Mouse (Mus musculus) intestine, embryonic 16.5 days (tissue): ENCODE data around the gene Heca. TPM values are rescaled to one million over a fixed set of nuclear protein-coding genes. Genes with fewer than 3 reads are reported as not detected.

ENCODE experiments used
- ATAC-seq: fragments of 200-750 bp; cut with Nextera tagmentation; 2 replicates; pipeline ENCODE4 v1.8.0; 2017; ENCODE audit warnings: moderate TSS enrichment, moderate library complexity
- H3K27ac ChIP-seq: fragments of 300-500 bp; sonication (generic); 2 replicates; pipeline ENCODE4 v1.5.1; 2014; ENCODE audit warnings: mild to moderate bottlenecking, low read length
- H3K27me3 ChIP-seq: fragments of 300-500 bp; sonication (generic); replicated peaks from 2 replicates; pipeline ENCODE4 v1.6.1; 2014; ENCODE audit warnings: low read length, control low read depth, mixed read lengths; ENCODE audit not compliant: control insufficient read depth, insufficient read depth
- H3K36me3 ChIP-seq: fragments of 300-500 bp; sonication (generic); 2 replicates; pipeline ENCODE4 v1.6.1; 2014; ENCODE audit warnings: low read length, control low read depth; ENCODE audit not compliant: control insufficient read depth, insufficient read depth
- H3K4me1 ChIP-seq: fragments of 300-500 bp; sonication (generic); 2 replicates; pipeline ENCODE4 v1.6.1; 2014; ENCODE audit warnings: low read length, control low read depth, mixed read lengths; ENCODE audit not compliant: control insufficient read depth, insufficient read depth
- H3K4me2 ChIP-seq: fragments of 300-500 bp; sonication (generic); 2 replicates; pipeline ENCODE4 v1.6.1; 2014; ENCODE audit warnings: low read depth, low read length, control low read depth
- H3K4me3 ChIP-seq: fragments of 300-500 bp; sonication (generic); 2 replicates; pipeline ENCODE4 v1.5.1; 2014; ENCODE audit warnings: mild to moderate bottlenecking, low read length
- H3K9ac ChIP-seq: fragments of 300-500 bp; sonication (generic); 2 replicates; pipeline ENCODE4 v1.6.1; 2014; ENCODE audit warnings: low read depth, low read length
- H3K9me3 ChIP-seq: fragments of 300-500 bp; sonication (generic); 2 replicates; pipeline ENCODE4 v1.6.1; 2016; ENCODE audit warnings: low read length, control low read depth; ENCODE audit not compliant: control insufficient read depth
- WGBS: fragments of 180-500 bp; shearing (Covaris S2); extraction: QIAGEN DNeasy Blood & Tissue Kit; methylation state at CpG from one replicate; pipeline ENCODE4 v1.1.7; 2014; 5-methylcytosine and 5-hydroxymethylcytosine counted together
- polyA plus RNA-seq: library from polyadenylated mRNA; unstranded; fragments of >200 nt; fragmentation: Nextera tagmentation; extraction: Ambion mirVana; gene quantifications from 2 replicates; pipeline ENCODE4 v1.2.1, GENCODE M21; 2015

Heca gene
- polyA plus RNA-seq, 1 experiment from 2014 or later, result 2.6 TPM

GRCm38 (mm10) chr10:17946046-17946445 is 1.8 kb downstream of the Heca start:
- Histone ChIP-seq H3K4me3 (peak overlapping the region; percentile 2; the same call in 1 of the 2 replicates), H3K4me1 (no peaks in the 10 kb centered on the region), H3K27me3 (no peaks in the 10 kb centered on the region), H3K9ac (no peak overlapping the region), H3K36me3 (no peaks in the 10 kb centered on the region), H3K27ac (no peak overlapping the region), H3K4me2 (peak overlapping the region; percentile 37), H3K9me3 (no peaks in the 10 kb centered on the region)
- no peak for ATAC-seq
- 47% methylated on average over 3 of the region's 3 CpGs for WGBS

DNA sequence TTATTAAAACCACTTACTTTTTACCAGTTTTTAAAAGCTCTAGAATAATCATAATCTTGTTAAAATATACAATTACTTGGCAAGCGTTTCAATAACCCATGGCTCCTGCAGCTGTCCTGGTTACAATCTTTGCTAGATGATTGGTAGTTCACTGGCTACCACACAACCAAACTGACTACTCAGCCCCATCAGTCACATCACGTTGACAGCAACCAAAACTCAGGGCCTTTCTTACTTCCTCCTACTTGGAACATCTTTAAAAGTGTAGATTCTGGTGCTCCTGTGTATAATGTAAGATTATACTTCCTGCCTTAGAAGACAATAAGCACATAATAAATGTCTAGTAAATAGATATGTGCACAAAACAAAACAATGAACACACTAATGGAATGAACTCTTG is 14.2 kb downstream of the Heca start:
- no peak overlapping the region for H3K4me2 ChIP-seq
- 56% methylated on average over 2 of the region's 2 CpGs for WGBS
- H3K36me3 ChIP-seq, result no peaks in the 10 kb centered on the region
- H3K4me3 ChIP-seq, result no peak overlapping the region
- no peaks in the 10 kb centered on the region for H3K9me3 ChIP-seq
- no peak overlapping the region for H3K9ac ChIP-seq
- H3K4me1 ChIP-seq, result peaks cover 11% of the 10 kb centered on the region
- H3K27ac ChIP-seq, result no peak overlapping the region
- ATAC-seq, result no peak
- H3K27me3 ChIP-seq, result no peaks in the 10 kb centered on the region

- Histone ChIP-seq H3K36me3 (no peaks in the 10 kb centered on the region), H3K4me3 (no peak overlapping the region), H3K27me3 (no peaks in the 10 kb centered on the region), H3K9ac (no peak overlapping the region), H3K9me3 (no peaks in the 10 kb centered on the region), H3K4me2 (no peak overlapping the region), H3K27ac (no peak overlapping the region), H3K4me1 (peaks cover 11% of the 10 kb centered on the region)
- ATAC-seq, result no peak
- WGBS, result 71% methylated on average over 3 of the region's 3 CpGs
Measured at GRCm38 (mm10) chr10:17932131-17932530, 15.7 kb downstream of the Heca start.

DNA sequence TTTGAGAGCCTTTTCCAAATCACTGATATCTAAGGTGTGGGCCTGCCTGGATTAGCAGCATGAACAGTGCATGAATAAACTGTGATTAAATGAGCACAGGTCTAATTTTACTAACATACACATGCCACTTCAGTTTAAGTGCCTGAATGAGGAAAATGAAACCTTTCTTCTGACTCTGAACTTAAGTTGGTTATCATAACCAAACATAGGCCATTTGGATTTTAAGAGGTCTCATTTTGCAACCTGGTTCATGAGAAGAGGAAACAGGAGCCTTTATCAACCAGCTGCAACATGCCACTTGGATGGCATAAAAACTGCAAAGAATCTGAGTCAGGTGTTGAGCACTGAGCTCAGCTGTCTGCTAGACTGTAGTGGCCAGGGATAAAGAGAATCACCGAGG is 16.7 kb downstream of the Heca start:
- Histone ChIP-seq H3K36me3 (no peaks in the 10 kb centered on the region), H3K9ac (no peak overlapping the region), H3K4me1 (peaks cover 11% of the 10 kb centered on the region)

DNA sequence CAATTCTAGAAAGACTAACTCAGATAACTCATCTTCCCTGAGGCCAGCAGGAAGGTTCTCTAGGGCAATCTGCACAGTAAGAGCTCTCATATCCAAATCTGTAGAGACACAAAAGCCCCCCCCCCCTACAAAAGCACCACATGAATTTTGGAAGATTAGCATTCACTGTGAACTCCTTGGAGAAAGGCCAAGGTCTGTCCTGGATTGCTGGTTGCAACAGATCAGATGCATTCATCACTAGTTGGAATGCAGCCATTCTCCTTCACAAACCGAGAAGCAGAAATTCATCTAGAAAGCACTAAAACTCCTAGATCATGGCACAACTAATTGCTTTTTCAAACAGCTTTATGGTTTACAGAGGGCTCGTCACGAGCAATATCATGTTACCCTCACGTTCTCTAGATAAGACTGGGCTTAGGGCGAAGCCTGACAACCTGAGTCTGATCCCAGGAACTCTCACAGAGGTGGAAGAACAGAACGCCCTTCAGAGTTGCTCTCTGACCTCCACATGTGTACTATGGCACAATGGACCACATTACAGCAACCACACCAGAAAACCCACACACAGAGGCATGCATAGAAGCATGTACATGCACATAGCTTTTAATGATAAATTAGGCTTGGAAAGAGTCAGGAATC is 17.3 kb downstream of the Heca start:
- peak; percentile 96 for ATAC-seq
- Histone ChIP-seq H3K4me1 (peaks cover 14% of the 10 kb centered on the region), H3K36me3 (no peaks in the 10 kb centered on the region), H3K4me3 (no peak overlapping the region), H3K27ac (0 out of 2 replicates have a peak overlapping the region, but pooled peaks have one; percentile 2), H3K27me3 (no peaks in the 10 kb centered on the region), H3K4me2 (no peak overlapping the region), H3K9ac (no peak overlapping the region), H3K9me3 (no peaks in the 10 kb centered on the region)
- whole genome bisulfite sequencing, result 16% methylated on average over 6 of the region's 6 CpGs

More for the DNA sequence above, 16.7 kb downstream of the Heca start:
- Histone ChIP-seq H3K27me3 (no peaks in the 10 kb centered on the region), H3K9me3 (no peaks in the 10 kb centered on the region), H3K27ac (no peak overlapping the region), H3K4me3 (no peak overlapping the region), H3K4me2 (no peak overlapping the region)
- peak; percentile 24; the same call in 1 of the 2 replicates for ATAC-seq
- 51% methylated on average over 1 of the region's 1 CpGs for WGBS

DNA sequence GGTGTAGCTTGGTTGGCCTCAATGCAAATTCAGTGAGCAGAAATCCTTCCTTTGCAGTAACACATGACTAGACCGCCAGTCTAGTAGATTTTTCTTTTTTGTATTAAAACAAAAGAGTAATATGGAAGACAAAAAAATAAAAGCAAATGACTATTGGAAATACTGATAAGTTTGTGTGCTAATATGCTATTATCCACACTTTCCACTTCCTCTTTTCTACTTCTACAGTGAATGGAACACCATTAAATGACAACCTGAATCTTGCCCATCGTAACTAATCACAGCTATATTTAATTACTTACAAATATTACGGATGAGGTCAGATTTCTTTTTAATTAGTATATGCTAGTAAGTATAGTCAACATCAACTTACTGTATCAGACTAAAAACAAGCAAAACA is 22.7 kb downstream of the Heca start:
- H3K36me3 ChIP-seq, result no peaks in the 10 kb centered on the region
- no peak for ATAC-seq
- no peak overlapping the region for H3K4me2 ChIP-seq
- WGBS, result 92% methylated on average over 3 of the region's 3 CpGs
- H3K9ac ChIP-seq, result no peak overlapping the region
- no peak overlapping the region for H3K27ac ChIP-seq
- H3K4me1 ChIP-seq, result peaks cover 3% of the 10 kb centered on the region
- H3K9me3 ChIP-seq, result no peaks in the 10 kb centered on the region
- H3K27me3 ChIP-seq, result no peaks in the 10 kb centered on the region
- no peak overlapping the region for H3K4me3 ChIP-seq

DNA sequence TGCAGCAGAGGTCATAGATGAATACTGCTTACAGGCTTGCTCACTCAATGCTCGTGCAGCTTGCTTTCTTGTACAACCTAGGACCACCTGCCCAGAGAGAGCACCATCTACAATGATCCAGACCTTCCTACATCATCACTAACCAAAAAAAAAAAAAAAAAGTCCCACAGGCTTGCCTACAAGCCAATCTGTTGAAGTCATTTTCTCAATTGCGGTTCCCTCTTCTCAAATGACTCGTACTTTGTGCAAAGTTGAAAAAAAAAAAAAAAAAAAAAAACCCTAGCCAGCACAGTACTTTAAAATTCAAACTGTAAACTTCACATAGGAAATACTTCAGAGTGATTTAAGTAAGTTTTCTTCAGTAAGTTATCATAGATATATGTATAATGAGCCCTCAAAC is 23.7 kb downstream of the Heca start:
- H3K27ac ChIP-seq, result no peak overlapping the region
- no peaks in the 10 kb centered on the region for H3K27me3 ChIP-seq
- H3K9ac ChIP-seq, result no peak overlapping the region
- ATAC-seq, result no peak
- H3K4me1 ChIP-seq, result peaks cover 3% of the 10 kb centered on the region; the same call in 1 of the 2 replicates
- H3K9me3 ChIP-seq, result no peaks in the 10 kb centered on the region
- H3K4me2 ChIP-seq, result no peak overlapping the region
- H3K4me3 ChIP-seq, result no peak overlapping the region
- H3K36me3 ChIP-seq, result no peaks in the 10 kb centered on the region
- WGBS, result 71% methylated on average over 3 of the region's 3 CpGs

GRCm38 (mm10) chr10:17921381-17921780 is 26.5 kb downstream of the Heca start:
- H3K4me1 ChIP-seq, result peaks cover 3% of the 10 kb centered on the region; the same call in 1 of the 2 replicates
- no peak overlapping the region for H3K4me2 ChIP-seq
- ATAC-seq, result no peak
- no peaks in the 10 kb centered on the region for H3K27me3 ChIP-seq
- H3K36me3 ChIP-seq, result no peaks in the 10 kb centered on the region
- no peak overlapping the region for H3K9ac ChIP-seq
- 73% methylated on average over 4 of the region's 4 CpGs for WGBS
- H3K27ac ChIP-seq, result no peak overlapping the region
- H3K9me3 ChIP-seq, result no peaks in the 10 kb centered on the region
- no peak overlapping the region for H3K4me3 ChIP-seq

- ATAC-seq, result no peak
- H3K36me3 ChIP-seq, result peaks cover 6% of the 10 kb centered on the region; the same call in 1 of the 2 replicates
- no peaks in the 10 kb centered on the region for H3K4me1 ChIP-seq
- H3K27me3 ChIP-seq, result no peaks in the 10 kb centered on the region
- no peaks in the 10 kb centered on the region for H3K9me3 ChIP-seq
- 54% methylated on average over 5 of the region's 5 CpGs for WGBS
- no peak overlapping the region for H3K4me2 ChIP-seq
- H3K4me3 ChIP-seq, result no peak overlapping the region
- H3K27ac ChIP-seq, result no peak overlapping the region
- H3K9ac ChIP-seq, result no peak overlapping the region
Measured at GRCm38 (mm10) chr10:17919971-17920370, 27.9 kb downstream of the Heca start.

DNA sequence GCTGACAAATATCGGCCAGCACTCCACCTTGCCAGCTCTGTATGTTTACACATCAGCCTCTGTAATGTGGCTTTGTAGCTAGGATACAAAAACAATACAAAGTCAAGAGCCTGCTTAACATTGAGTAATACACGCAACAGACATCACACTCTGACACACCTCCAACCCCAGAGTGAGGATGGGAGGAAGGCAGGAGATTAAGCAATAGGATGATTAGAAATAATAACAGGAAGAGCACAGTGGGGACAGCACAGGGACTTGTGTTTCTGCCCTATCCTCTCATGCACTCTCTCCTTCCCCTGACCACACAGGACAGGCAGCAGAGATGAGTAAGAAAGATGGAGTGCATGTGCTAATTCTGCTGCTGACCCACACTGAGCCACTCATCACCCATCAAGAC is 28.8 kb downstream of the Heca start:
- H3K27me3 ChIP-seq, result no peaks in the 10 kb centered on the region
- WGBS, result 69% methylated on average over 2 of the region's 2 CpGs

More for the DNA sequence above, 28.8 kb downstream of the Heca start:
- H3K4me2 ChIP-seq, result no peak overlapping the region
- ATAC-seq, result no peak
- H3K4me3 ChIP-seq, result no peak overlapping the region
- H3K9ac ChIP-seq, result no peak overlapping the region
- H3K36me3 ChIP-seq, result peaks cover 6% of the 10 kb centered on the region; the same call in 1 of the 2 replicates
- no peak overlapping the region for H3K27ac ChIP-seq
- H3K9me3 ChIP-seq, result no peaks in the 10 kb centered on the region
- H3K4me1 ChIP-seq, result no peaks in the 10 kb centered on the region
